Mouse (Mus musculus): ENCODE results near the gene Yif1b. TPM values are rescaled to one million over a fixed set of nuclear protein-coding genes. Genes with fewer than 3 reads are reported as not detected.

The Yif1b gene
- total RNA-seq, 2 experiments from 2014 or later, result 46.9 to 49.2 TPM

Other genes starting within 250 kb of the Yif1b start
- under 1 TPM; 0.20 to 0.23 TPM for gene Ryr1, start 113.2 kb upstream of the Yif1b start, total RNA-seq (2021)
- 1 to 10 TPM; 1.2 to 1.6 TPM for gene Rasgrp4, start 103.5 kb upstream of the Yif1b start, total RNA-seq (2021)
- gene Fam98c, start 82.1 kb upstream of the Yif1b start, total RNA-seq (2021), result 10 to 100 TPM; 10.6 to 12.8 TPM
- 1 to 10 TPM; 1.2 to 2.3 TPM for gene Ggn, start 68.1 kb upstream of the Yif1b start, total RNA-seq (2021)
- gene Spred3, start 67.9 kb upstream of the Yif1b start, total RNA-seq (2021), result 1 to 10 TPM; 5.5 to 6.1 TPM
- gene Psmd8, start 57.6 kb upstream of the Yif1b start, total RNA-seq (2021), result 100 to 1,000 TPM; 188 to 194 TPM
- gene Catsperg1, start 24.3 kb upstream of the Yif1b start, total RNA-seq (2021), result under 1 TPM; 0.23 to 0.69 TPM
- gene Kcnk6, start 5.8 kb upstream of the Yif1b start, total RNA-seq (2021), result 1 to 10 TPM; 1.6 to 2.6 TPM
- gene 2200002D01Rik, start 10.1 kb downstream of the Yif1b start, total RNA-seq (2021), result 1 to 10 TPM; 2.7 to 3.3 TPM
- gene Spint2, start 43.6 kb downstream of the Yif1b start, total RNA-seq (2021), result 10 to 100 TPM; 28.7 to 48.2 TPM
- 1 to 10 TPM; 3.6 to 4.9 TPM for gene Ppp1r14a, start 51.0 kb downstream of the Yif1b start, total RNA-seq (2021)
- 1 to 10 TPM; 2.7 to 3.0 TPM for gene Dpf1, start 65.6 kb downstream of the Yif1b start, total RNA-seq (2021)